Mouse (Mus musculus): ENCODE measurements around the gene Fsd1. TPM values are rescaled to one million over a fixed set of nuclear protein-coding genes. Genes with fewer than 3 reads are reported as not detected.

Fsd1 gene
- total RNA-seq, 2 experiments from 2014 or later = 99.7 to 111 TPM

GRCm38 (mm10) chr17:56038583-56039261, 52.4 kb downstream of the Fsd1 start:
- intact Hi-C loops (cut with DNase I) = no loop called here
- no peak for DNase-seq (ENCODE audit: extremely low spot score in 1 of 2, low spot score in 2 of 2)

GRCm38 (mm10) chr17:56039345-56039744, 53.0 kb downstream of the Fsd1 start:
- intact Hi-C loops (cut with DNase I) = no loop called here

GRCm38 (mm10) chr17:56040030-56040856, 53.9 kb downstream of the Fsd1 start, which contains the start of gene Chaf1a:
Chaf1a (plus strand) TSS chr17:56040439.
- intact Hi-C loops (cut with DNase I) = no loop called here
- DNase-seq (ENCODE audit: extremely low spot score in 1 of 2, low spot score in 2 of 2) = peak; percentile 98

More at GRCm38 (mm10) chr17:56039345-56039744, 53.0 kb downstream of the Fsd1 start:
- DNase-seq (ENCODE audit: extremely low spot score in 1 of 2, low spot score in 2 of 2) = no peak

GRCm38 (mm10) chr17:56040857-56041163, 54.5 kb downstream of the Fsd1 start:
- intact Hi-C loops (cut with DNase I) = no loop called here
- DNase-seq (ENCODE audit: extremely low spot score in 1 of 2, low spot score in 2 of 2) = no peak

Other genes starting within 250 kb of the Fsd1 start
- gene Adgre4, start 236.5 kb upstream of the Fsd1 start, total RNA-seq (2021) = not detected
- 1 to 10 TPM; 8.5 to 9.1 TPM for gene Zfp119a, start 107.6 kb upstream of the Fsd1 start, total RNA-seq (2021)
- gene Zfp959, start 94.4 kb upstream of the Fsd1 start, total RNA-seq (2021) = 1 to 10 TPM; 7.0 to 8.5 TPM
- 1 to 10 TPM; 3.2 to 5.3 TPM for gene Zfp119b, start 37.0 kb upstream of the Fsd1 start, total RNA-seq (2021)
- 1 to 10 TPM; 2.8 to 4.2 TPM for gene Ebi3, start 33.9 kb upstream of the Fsd1 start, total RNA-seq (2021)
- gene Yju2, start 27.4 kb upstream of the Fsd1 start, total RNA-seq (2021) = 10 to 100 TPM; 12.7 to 16.5 TPM
- gene Shd, start 16.0 kb upstream of the Fsd1 start, total RNA-seq (2021) = 10 to 100 TPM; 50.3 to 57.4 TPM
- 1 to 10 TPM; 4.4 TPM for gene Stap2, start 19.1 kb downstream of the Fsd1 start, total RNA-seq (2021)
- 100 to 1,000 TPM; 111 to 115 TPM for gene Mpnd, start 19.2 kb downstream of the Fsd1 start, total RNA-seq (2021)
- 10 to 100 TPM; 53.7 TPM for gene Sh3gl1, start 50.1 kb downstream of the Fsd1 start, total RNA-seq (2021)
- gene Chaf1a, start 53.9 kb downstream of the Fsd1 start, total RNA-seq (2021) = 1 to 10 TPM; 5.1 to 5.7 TPM
- 10 to 100 TPM; 79.8 to 87.9 TPM for gene Ubxn6, start 88.5 kb downstream of the Fsd1 start, total RNA-seq (2021)
- gene Hdgfl2, start 93.1 kb downstream of the Fsd1 start, total RNA-seq (2021) = 100 to 1,000 TPM in 1 of 2 experiments, 10 to 100 TPM in 1; 96.5 to 104 TPM
- gene Plin4, start 123.3 kb downstream of the Fsd1 start, total RNA-seq (2021) = 1 to 10 TPM in 1 of 2 experiments, under 1 TPM in 1; 0.14 to 1.4 TPM
- gene Plin5, start 131.1 kb downstream of the Fsd1 start, total RNA-seq (2021) = 1 to 10 TPM in 1 of 2 experiments, under 1 TPM in 1; 0.75 to 1.2 TPM
- under 1 TPM; 0.49 to 0.79 TPM for gene Lrg1, start 135.5 kb downstream of the Fsd1 start, total RNA-seq (2021)
- gene Sema6b, start 153.8 kb downstream of the Fsd1 start, total RNA-seq (2021) = 100 to 1,000 TPM; 119 to 123 TPM
- gene Tnfaip8l1, start 176.0 kb downstream of the Fsd1 start, total RNA-seq (2021) = 10 to 100 TPM in 1 of 2 experiments, 1 to 10 TPM in 1; 9.3 to 11.1 TPM
- gene Mydgf, start 197.4 kb downstream of the Fsd1 start, total RNA-seq (2021) = 10 to 100 TPM; 49.4 to 51.4 TPM
- 10 to 100 TPM; 43.8 to 44.8 TPM for gene Dpp9, start 232.4 kb downstream of the Fsd1 start, total RNA-seq (2021)